Mouse (Mus musculus): ENCODE measurements at regions not wholly inside any gene's neighbourhood (a gene's known extent, or its start where the extent isn't known, plus 50 kb on each side); places are given as distances from the start of the nearest gene placed in this dataset.
A peak's percentile ranks its signal among the peaks of the same experiment; 100 is the strongest.

DNA sequence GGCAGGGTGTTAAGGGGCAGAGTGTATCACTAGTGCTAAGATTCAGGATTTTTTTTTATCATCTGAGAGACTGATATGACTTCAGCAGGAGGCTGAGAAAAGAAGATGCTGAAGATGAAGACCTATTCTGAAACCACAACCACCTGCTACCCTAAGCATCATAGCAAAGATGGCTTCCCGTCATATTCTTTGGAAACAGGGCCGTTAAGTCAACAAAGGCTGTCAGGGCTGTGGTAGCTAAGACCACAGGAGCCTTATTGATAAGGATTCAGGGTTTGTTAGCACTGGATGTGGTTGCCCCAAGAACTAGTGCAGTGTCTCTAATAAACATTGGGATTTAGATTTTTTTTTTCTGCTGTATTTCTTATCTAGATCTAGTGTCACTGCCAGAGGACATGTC lies 56.7 kb upstream of the Rasgrp1 start:
- H3K36me3 ChIP-seq (ENCODE audit: control insufficient read depth, insufficient read depth, low read length): no peaks in the 10 kb centered on the region
- H3K9ac ChIP-seq (ENCODE audit: low read depth, low read length): no peak overlapping the region
- H3K27me3 ChIP-seq (ENCODE audit: control insufficient read depth, insufficient read depth, low read length): no peaks in the 10 kb centered on the region
- 52% methylated on average over 2 of the region's 2 CpGs for WGBS
- H3K4me3 ChIP-seq (ENCODE audit: insufficient read depth, low read depth, low read length): no peak overlapping the region
- H3K27ac ChIP-seq (replicated peaks; ENCODE audit: insufficient read depth, low read depth, low read length): no peak overlapping the region
- no peaks in the 10 kb centered on the region for H3K79me2 ChIP-seq (ENCODE audit: control insufficient read depth, insufficient read depth, low read length)
- no peak for DNase-seq (ENCODE audit: extremely low read depth, low read depth, low spot score)
- TF ChIP-seq CTCF (IDR thresholded peaks at IDR 0.05; ENCODE audit: low read depth, low read length) (no peak), POLR2A (IDR thresholded peaks at IDR 0.05; ENCODE audit: extremely low read depth, insufficient read depth, low read length) (no peak)
- no peaks in the 10 kb centered on the region for H3K4me1 ChIP-seq (ENCODE audit: control insufficient read depth, insufficient read depth, low read length)

- Histone ChIP-seq H3K9ac (ENCODE audit: low read depth, low read length) (no peak overlapping the region), H3K27ac (replicated peaks; ENCODE audit: insufficient read depth, low read depth, low read length) (no peak overlapping the region), H3K4me1 (ENCODE audit: control insufficient read depth, insufficient read depth, low read length) (no peaks in the 10 kb centered on the region), H3K79me2 (ENCODE audit: control insufficient read depth, insufficient read depth, low read length) (no peaks in the 10 kb centered on the region), H3K4me3 (ENCODE audit: insufficient read depth, low read depth, low read length) (no peak overlapping the region), H3K27me3 (ENCODE audit: control insufficient read depth, insufficient read depth, low read length) (no peaks in the 10 kb centered on the region), H3K36me3 (ENCODE audit: control insufficient read depth, insufficient read depth, low read length) (no peaks in the 10 kb centered on the region)
- peak; percentile 12 for DNase-seq (ENCODE audit: extremely low read depth, low read depth, low spot score)
- no peak for TF ChIP-seq POLR2A (IDR thresholded peaks at IDR 0.05; ENCODE audit: extremely low read depth, insufficient read depth, low read length)
- TF ChIP-seq CTCF (IDR thresholded peaks at IDR 0.05; ENCODE audit: low read depth, low read length): no peak
- 87% methylated on average over 4 of the region's 4 CpGs for WGBS
Measured at GRCm38 (mm10) chr2:117403425-117404175, 60.8 kb upstream of the Rasgrp1 start.

- Histone ChIP-seq H3K27ac (replicated peaks; ENCODE audit: insufficient read depth, low read depth, low read length) (no peak overlapping the region), H3K4me3 (ENCODE audit: insufficient read depth, low read depth, low read length) (no peak overlapping the region), H3K36me3 (ENCODE audit: control insufficient read depth, insufficient read depth, low read length) (no peaks in the 10 kb centered on the region), H3K4me1 (ENCODE audit: control insufficient read depth, insufficient read depth, low read length) (no peaks in the 10 kb centered on the region), H3K9ac (ENCODE audit: low read depth, low read length) (no peak overlapping the region), H3K79me2 (ENCODE audit: control insufficient read depth, insufficient read depth, low read length) (no peaks in the 10 kb centered on the region), H3K27me3 (ENCODE audit: control insufficient read depth, insufficient read depth, low read length) (no peaks in the 10 kb centered on the region)
- TF ChIP-seq POLR2A (IDR thresholded peaks at IDR 0.05; ENCODE audit: extremely low read depth, insufficient read depth, low read length) (no peak), CTCF (IDR thresholded peaks at IDR 0.05; ENCODE audit: low read depth, low read length) (no peak)
- WGBS: 68% methylated on average over 2 of the region's 2 CpGs
- DNase-seq (ENCODE audit: extremely low read depth, low read depth, low spot score): peak; percentile 30
Measured at GRCm38 (mm10) chr2:117405453-117405852, 62.7 kb upstream of the Rasgrp1 start.

DNA sequence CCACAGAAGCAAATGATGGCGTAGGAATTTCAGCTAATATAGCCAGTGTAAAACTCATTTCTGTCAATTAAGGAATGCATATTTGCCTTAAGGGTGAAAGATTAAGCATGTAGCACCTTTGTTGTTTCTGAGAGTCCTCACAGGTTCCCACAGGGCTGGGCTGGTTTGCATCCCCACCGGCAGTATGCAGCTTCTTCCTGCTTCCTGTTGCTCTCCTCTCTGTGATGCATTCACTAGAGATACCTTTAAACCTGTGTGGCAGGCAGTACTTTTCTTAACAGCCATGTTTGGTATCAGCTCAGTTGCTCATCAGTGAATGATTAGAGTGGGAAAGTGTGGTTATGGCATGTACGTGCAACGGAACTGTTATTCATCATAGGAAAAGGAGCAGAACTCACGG lies 65.4 kb upstream of the Rasgrp1 start:
- TF ChIP-seq CTCF (IDR thresholded peaks at IDR 0.05; ENCODE audit: low read depth, low read length): no peak
- TF ChIP-seq POLR2A (IDR thresholded peaks at IDR 0.05; ENCODE audit: extremely low read depth, insufficient read depth, low read length): no peak
- Histone ChIP-seq H3K9ac (ENCODE audit: low read depth, low read length) (no peak overlapping the region), H3K36me3 (ENCODE audit: control insufficient read depth, insufficient read depth, low read length) (no peaks in the 10 kb centered on the region), H3K4me1 (ENCODE audit: control insufficient read depth, insufficient read depth, low read length) (no peaks in the 10 kb centered on the region), H3K4me3 (ENCODE audit: insufficient read depth, low read depth, low read length) (no peak overlapping the region), H3K27me3 (ENCODE audit: control insufficient read depth, insufficient read depth, low read length) (no peaks in the 10 kb centered on the region), H3K79me2 (ENCODE audit: control insufficient read depth, insufficient read depth, low read length) (no peaks in the 10 kb centered on the region), H3K27ac (replicated peaks; ENCODE audit: insufficient read depth, low read depth, low read length) (no peak overlapping the region)
- no peak for DNase-seq (ENCODE audit: extremely low read depth, low read depth, low spot score)
- 75% methylated on average over 5 of the region's 5 CpGs for WGBS

- Histone ChIP-seq H3K36me3 (ENCODE audit: control insufficient read depth, insufficient read depth, low read length) (no peaks in the 10 kb centered on the region), H3K4me1 (ENCODE audit: control insufficient read depth, insufficient read depth, low read length) (no peaks in the 10 kb centered on the region), H3K79me2 (ENCODE audit: control insufficient read depth, insufficient read depth, low read length) (no peaks in the 10 kb centered on the region), H3K4me3 (ENCODE audit: insufficient read depth, low read depth, low read length) (no peak overlapping the region), H3K27ac (replicated peaks; ENCODE audit: insufficient read depth, low read depth, low read length) (no peak overlapping the region), H3K9ac (ENCODE audit: low read depth, low read length) (no peak overlapping the region), H3K27me3 (ENCODE audit: control insufficient read depth, insufficient read depth, low read length) (no peaks in the 10 kb centered on the region)
- WGBS: 41% methylated on average over 4 of the region's 4 CpGs
- TF ChIP-seq POLR2A (IDR thresholded peaks at IDR 0.05; ENCODE audit: extremely low read depth, insufficient read depth, low read length): no peak
- no peak for TF ChIP-seq CTCF (IDR thresholded peaks at IDR 0.05; ENCODE audit: low read depth, low read length)
- peak; percentile 19 for DNase-seq (ENCODE audit: extremely low read depth, low read depth, low spot score)
Measured at GRCm38 (mm10) chr2:117412045-117412606, 69.3 kb upstream of the Rasgrp1 start.

Measured in liver, adult 2 months (tissue).